Mouse (Mus musculus): ENCODE measurements around the gene Ifnar1. TPM values are rescaled to one million over a fixed set of nuclear protein-coding genes. Genes with fewer than 3 reads are reported as not detected.

Gene Ifnar1
- polyA plus RNA-seq, 1 experiment from 2014 or later, result 19.2 TPM

GRCm38 (mm10) chr16:91538513-91538912 lies 53.5 kb downstream of the Ifnar1 start:
- Histone ChIP-seq H3K4me2 (replicated peaks; ENCODE audit: low read depth) (no peak overlapping the region), H3K36me3 (ENCODE audit: control insufficient read depth, insufficient read depth, low read length) (no peaks in the 10 kb centered on the region), H3K9me3 (ENCODE audit: control insufficient read depth, low read length) (no peaks in the 10 kb centered on the region), H3K27me3 (ENCODE audit: control insufficient read depth, insufficient read depth, low read length) (no peaks in the 10 kb centered on the region), H3K4me1 (replicated peaks; ENCODE audit: control insufficient read depth, insufficient read depth) (no peaks in the 10 kb centered on the region), H3K4me3 (ENCODE audit: low read depth, low read length) (no peak overlapping the region), H3K27ac (replicated peaks) (no peak overlapping the region; the same call in 1 of the 2 replicates), H3K9ac (ENCODE audit: low read length) (no peak overlapping the region)
- ATAC-seq (ENCODE audit: low FRiP score, low TSS enrichment) (no peak), DNase-seq (ENCODE audit: low spot score) (no peak)
- WGBS, result 50% methylated on average over 9 of the region's 9 CpGs
- TF ChIP-seq EP300 (optimal IDR thresholded peaks at IDR 0.05) (no peak), CTCF (IDR thresholded peaks at IDR 0.05; ENCODE audit: low read depth) (no peak)

- no peak overlapping the region for H3K4me3 ChIP-seq (ENCODE audit: low read depth, low read length)
- ATAC-seq (ENCODE audit: low FRiP score, low TSS enrichment) (peak; percentile 74), DNase-seq (ENCODE audit: low spot score) (peak; percentile 61)
- 19% methylated on average over 10 of the region's 10 CpGs for WGBS
- no peaks in the 10 kb centered on the region for H3K27me3 ChIP-seq (ENCODE audit: control insufficient read depth, insufficient read depth, low read length)
- 0 out of 2 replicates have a peak overlapping the region, but pooled peaks have one; percentile 14 for H3K4me2 ChIP-seq (replicated peaks; ENCODE audit: low read depth)
- no peaks in the 10 kb centered on the region for H3K9me3 ChIP-seq (ENCODE audit: control insufficient read depth, low read length)
- H3K9ac ChIP-seq (ENCODE audit: low read length), result no peak overlapping the region
- H3K36me3 ChIP-seq (ENCODE audit: control insufficient read depth, insufficient read depth, low read length), result no peaks in the 10 kb centered on the region
- H3K27ac ChIP-seq (replicated peaks), result peak overlapping the region; percentile 49
- TF ChIP-seq CTCF (IDR thresholded peaks at IDR 0.05; ENCODE audit: low read depth) (no peak), EP300 (optimal IDR thresholded peaks at IDR 0.05) (no peak)
- no peaks in the 10 kb centered on the region for H3K4me1 ChIP-seq (replicated peaks; ENCODE audit: control insufficient read depth, insufficient read depth)
These were observed 56.6 kb downstream of the Ifnar1 start for GRCm38 (mm10) chr16:91541573-91542081.

GRCm38 (mm10) chr16:91543619-91544018 lies 58.6 kb downstream of the Ifnar1 start:
- H3K4me3 ChIP-seq (ENCODE audit: low read depth, low read length), result no peak overlapping the region
- no peaks in the 10 kb centered on the region for H3K9me3 ChIP-seq (ENCODE audit: control insufficient read depth, low read length)
- WGBS, result 94% methylated on average over 1 of the region's 1 CpGs
- no peaks in the 10 kb centered on the region for H3K36me3 ChIP-seq (ENCODE audit: control insufficient read depth, insufficient read depth, low read length)
- H3K27me3 ChIP-seq (ENCODE audit: control insufficient read depth, insufficient read depth, low read length), result no peaks in the 10 kb centered on the region
- H3K4me1 ChIP-seq (replicated peaks; ENCODE audit: control insufficient read depth, insufficient read depth), result peaks cover 5% of the 10 kb centered on the region
- DNase-seq (ENCODE audit: low spot score), result no peak
- H3K4me2 ChIP-seq (replicated peaks; ENCODE audit: low read depth), result no peak overlapping the region
- no peak for TF ChIP-seq EP300 (optimal IDR thresholded peaks at IDR 0.05)
- no peak for TF ChIP-seq CTCF (IDR thresholded peaks at IDR 0.05; ENCODE audit: low read depth)
- H3K27ac ChIP-seq (replicated peaks), result no peak overlapping the region
- ATAC-seq (ENCODE audit: low FRiP score, low TSS enrichment), result no peak
- no peak overlapping the region for H3K9ac ChIP-seq (ENCODE audit: low read length)

GRCm38 (mm10) chr16:91545597-91546281 lies 60.7 kb downstream of the Ifnar1 start:
- H3K4me3 ChIP-seq (ENCODE audit: low read depth, low read length), result no peak overlapping the region
- H3K4me2 ChIP-seq (replicated peaks; ENCODE audit: low read depth), result no peak overlapping the region
- TF ChIP-seq CTCF (IDR thresholded peaks at IDR 0.05; ENCODE audit: low read depth) (no peak), EP300 (optimal IDR thresholded peaks at IDR 0.05) (no peak)
- no peaks in the 10 kb centered on the region for H3K9me3 ChIP-seq (ENCODE audit: control insufficient read depth, low read length)
- WGBS, result 57% methylated on average over 10 of the region's 10 CpGs
- no peak overlapping the region for H3K9ac ChIP-seq (ENCODE audit: low read length)
- no peak for ATAC-seq (ENCODE audit: low FRiP score, low TSS enrichment)
- H3K27ac ChIP-seq (replicated peaks), result peak overlapping the region; percentile 49; the same call in 1 of the 2 replicates
- H3K36me3 ChIP-seq (ENCODE audit: control insufficient read depth, insufficient read depth, low read length), result no peaks in the 10 kb centered on the region
- no peak for DNase-seq (ENCODE audit: low spot score)
- no peaks in the 10 kb centered on the region for H3K27me3 ChIP-seq (ENCODE audit: control insufficient read depth, insufficient read depth, low read length)
- H3K4me1 ChIP-seq (replicated peaks; ENCODE audit: control insufficient read depth, insufficient read depth), result peaks cover 7% of the 10 kb centered on the region

- H3K4me3 ChIP-seq (ENCODE audit: low read depth, low read length), result peak overlapping the region; percentile 93
- no peaks in the 10 kb centered on the region for H3K36me3 ChIP-seq (ENCODE audit: control insufficient read depth, insufficient read depth, low read length)
- H3K9ac ChIP-seq (ENCODE audit: low read length), result peak overlapping the region; percentile 97
- ATAC-seq (ENCODE audit: low FRiP score, low TSS enrichment) (peak; percentile 54), DNase-seq (ENCODE audit: low spot score) (peak; percentile 48)
- no peaks in the 10 kb centered on the region for H3K9me3 ChIP-seq (ENCODE audit: control insufficient read depth, low read length)
- peaks cover 7% of the 10 kb centered on the region for H3K4me1 ChIP-seq (replicated peaks; ENCODE audit: control insufficient read depth, insufficient read depth)
- H3K27me3 ChIP-seq (ENCODE audit: control insufficient read depth, insufficient read depth, low read length), result no peaks in the 10 kb centered on the region
- TF ChIP-seq EP300 (optimal IDR thresholded peaks at IDR 0.05) (no peak), CTCF (IDR thresholded peaks at IDR 0.05; ENCODE audit: low read depth) (no peak)
- 17% methylated on average over 14 of the region's 14 CpGs for WGBS
- peak overlapping the region; percentile 90 for H3K27ac ChIP-seq (replicated peaks)
- H3K4me2 ChIP-seq (replicated peaks; ENCODE audit: low read depth), result peak overlapping the region; percentile 79
These were observed 61.4 kb downstream of the Ifnar1 start for GRCm38 (mm10) chr16:91546391-91546835.
